Mouse (Mus musculus) left cerebral cortex, postnatal 36 days (tissue): ENCODE data around the gene Narfl. TPM values are rescaled to one million over a fixed set of nuclear protein-coding genes. Genes with fewer than 3 reads are reported as not detected.

ENCODE experiments used
- DNase-seq, 2 experiments: peaks; one replicate each; pipeline ENCODE4 v3.0.0; 2021 to 2022; ENCODE audit warnings: low spot score in 2 of 2, mixed read lengths in 1 of 2
- intact Hi-C: fragments of 180-260 bp; cut with DNase I; formaldehyde crosslinking; loops from one replicate; pipeline ENCODE4 v1.15.1; 2025
- total RNA-seq, 2 experiments: library from RNA; stranded (reverse); gene quantifications; 2 replicates each; pipeline ENCODE4 v1.2.3; 2021

The Narfl gene
- total RNA-seq, 2 experiments from 2014 or later: 29.5 to 42.9 TPM

DNA sequence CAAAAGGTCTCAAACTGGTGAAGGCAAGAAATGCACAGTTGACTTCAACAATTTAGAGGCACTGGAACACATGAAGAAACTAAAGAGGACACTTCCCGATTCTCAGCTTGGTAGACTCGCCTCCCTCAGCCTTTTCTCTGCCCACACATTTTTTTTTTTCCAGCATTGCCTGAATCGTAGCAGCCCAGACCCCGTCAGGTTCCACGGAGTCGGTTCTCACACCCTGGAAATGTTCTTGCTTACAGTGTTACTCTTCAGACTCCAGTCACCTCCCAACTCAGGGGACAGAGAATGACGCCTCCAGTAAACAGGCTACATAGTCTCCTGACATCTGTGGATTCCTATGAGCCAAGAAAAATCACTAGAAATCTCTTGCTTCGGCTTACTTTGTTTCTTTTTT, 13.4 kb upstream of the Narfl start:
- peak; percentile 29 to 37 for DNase-seq
- intact Hi-C loops: no loop called here

DNA sequence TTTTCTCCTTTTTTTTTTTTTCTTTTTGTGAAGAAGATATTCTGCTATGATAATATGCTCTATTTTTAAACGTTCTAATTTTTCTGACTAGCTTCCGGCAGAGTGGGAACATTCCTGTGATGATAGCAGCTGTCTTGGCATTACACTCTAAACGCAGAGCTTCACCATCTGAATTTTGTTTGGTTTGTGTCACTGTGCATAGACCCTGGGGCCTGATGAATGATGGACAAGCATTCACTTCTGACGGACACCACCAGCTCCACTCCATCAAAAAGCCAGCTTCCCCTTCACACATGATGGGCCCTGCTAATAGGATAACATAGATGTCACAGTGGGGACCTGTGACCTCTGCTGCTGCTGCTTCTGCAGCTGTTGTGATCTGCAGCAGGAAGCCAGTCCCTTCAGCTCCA, 12.0 kb upstream of the Narfl start:
- intact Hi-C loops: no loop called here
- peak; percentile 29 to 53 for DNase-seq

DNA sequence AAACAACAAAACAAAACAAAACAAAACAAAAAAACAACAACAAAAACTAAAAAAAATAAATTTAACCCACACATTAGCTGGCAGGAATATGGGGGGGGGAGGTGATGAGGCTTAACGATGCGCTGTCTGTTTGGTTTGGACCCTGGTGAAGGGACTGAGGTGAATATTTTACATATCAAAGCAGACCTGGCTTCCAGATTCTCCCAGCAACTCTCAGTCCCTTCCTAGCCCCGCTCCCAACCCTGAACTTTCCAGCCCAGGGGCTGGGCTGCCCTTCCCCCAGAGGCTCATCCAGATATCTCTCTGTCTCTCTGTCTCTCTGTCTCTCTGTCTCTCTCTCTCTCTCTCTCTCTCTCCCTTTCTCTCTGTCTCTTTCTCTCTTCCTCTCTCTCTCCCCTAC, 11.0 kb upstream of the Narfl start:
- DNase-seq: no peak
- intact Hi-C loops: no loop called here

DNA sequence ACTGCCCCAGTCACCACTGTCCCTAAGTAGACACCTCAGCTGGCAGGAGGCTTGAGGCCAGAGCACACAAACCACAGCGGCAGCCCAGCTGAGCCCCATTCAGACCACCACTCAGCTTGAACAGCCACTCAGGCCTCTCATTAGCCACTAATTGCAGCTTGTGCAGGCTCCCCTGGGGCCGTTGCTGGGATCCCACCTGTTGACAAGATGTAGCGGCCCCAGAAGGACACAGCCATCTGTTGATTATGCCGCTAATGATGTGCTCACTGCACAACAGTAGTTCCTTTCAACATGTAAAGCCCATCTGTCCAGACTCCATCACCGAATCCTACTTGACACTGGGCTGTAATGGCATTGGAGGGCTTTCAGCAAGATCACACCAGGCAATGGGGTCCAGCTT, 7.7 kb upstream of the Narfl start:
- intact Hi-C loops: no loop called here
- no peak for DNase-seq

DNA sequence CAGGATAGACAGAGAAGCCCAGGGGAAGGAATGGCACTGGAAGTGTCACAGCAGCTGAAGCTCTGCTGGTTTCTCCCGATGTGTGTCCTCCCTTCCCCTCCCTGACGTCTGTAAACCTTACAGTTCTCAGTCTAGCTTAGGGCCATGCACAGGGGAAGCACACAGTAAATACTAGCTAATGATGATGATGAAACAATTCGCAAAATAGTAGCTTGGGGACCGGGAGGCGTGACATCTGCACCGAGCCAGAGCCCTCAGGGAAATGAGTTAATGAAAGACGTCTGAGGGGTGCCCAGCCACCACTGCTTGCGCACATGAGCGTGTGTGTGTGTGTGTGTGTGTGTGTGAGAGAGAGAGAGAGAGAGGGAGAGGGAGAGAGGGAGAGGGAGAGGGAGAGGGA, 4.2 kb upstream of the Narfl start:
- no peak for DNase-seq
- intact Hi-C loops: no loop called here

DNA sequence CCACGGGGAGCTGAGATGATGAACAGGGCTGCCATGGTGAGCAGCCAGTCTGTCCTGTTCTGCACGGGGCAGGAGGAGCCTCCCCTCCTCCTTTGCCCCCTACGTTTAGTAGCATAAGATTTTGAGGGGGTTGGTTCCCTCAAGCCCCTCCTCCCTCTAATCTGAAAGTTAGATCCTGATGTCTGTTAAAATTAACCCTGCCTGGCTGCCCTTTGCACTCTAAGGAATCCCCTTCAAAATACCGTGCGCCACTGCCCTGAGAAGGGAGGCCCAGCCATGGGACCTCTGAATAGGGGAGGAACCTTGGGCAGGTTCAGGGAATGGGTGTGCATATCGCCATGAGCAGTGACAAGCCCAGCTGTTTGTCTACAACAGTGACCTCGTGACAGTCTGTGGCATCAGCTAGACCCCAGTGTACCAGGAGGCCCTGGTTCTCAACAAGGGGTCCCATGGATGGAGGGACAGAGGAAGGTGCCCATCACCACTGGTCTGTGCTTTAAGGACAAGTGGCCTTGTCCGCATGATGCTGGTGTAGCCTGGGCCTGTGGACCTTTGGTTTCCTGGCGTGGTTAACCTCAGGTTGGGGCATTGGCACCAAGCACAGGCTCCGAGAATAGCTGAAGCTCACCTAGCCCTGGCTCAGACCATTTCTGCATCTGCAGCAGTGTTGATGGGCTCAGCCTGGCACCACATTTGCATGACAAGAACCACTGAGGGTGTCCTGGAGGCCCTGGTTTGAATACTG, 1.9 kb downstream of the Narfl start:
- intact Hi-C loops: no loop called here
- no peak for DNase-seq

DNA sequence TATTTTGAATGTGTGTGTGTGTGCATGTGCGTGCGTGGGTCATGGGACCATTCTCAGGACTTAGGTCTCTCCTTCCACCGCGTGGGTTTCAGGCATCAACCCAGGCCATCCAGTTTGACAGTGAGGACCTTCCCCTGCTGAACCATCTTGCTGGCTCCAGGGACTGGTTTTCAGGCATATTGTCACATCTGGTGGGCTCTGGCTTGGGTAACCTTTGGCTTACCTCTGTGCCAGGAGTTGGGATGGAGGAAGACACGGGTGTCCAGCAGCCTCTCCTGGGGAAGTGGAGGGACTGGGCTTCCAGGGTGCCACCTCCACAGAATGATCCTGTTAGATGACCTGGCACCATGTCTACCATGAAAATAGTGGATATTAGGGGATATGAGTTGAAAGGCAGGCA, 4.4 kb downstream of the Narfl start:
- intact Hi-C loops: no loop called here
- DNase-seq: no peak

DNA sequence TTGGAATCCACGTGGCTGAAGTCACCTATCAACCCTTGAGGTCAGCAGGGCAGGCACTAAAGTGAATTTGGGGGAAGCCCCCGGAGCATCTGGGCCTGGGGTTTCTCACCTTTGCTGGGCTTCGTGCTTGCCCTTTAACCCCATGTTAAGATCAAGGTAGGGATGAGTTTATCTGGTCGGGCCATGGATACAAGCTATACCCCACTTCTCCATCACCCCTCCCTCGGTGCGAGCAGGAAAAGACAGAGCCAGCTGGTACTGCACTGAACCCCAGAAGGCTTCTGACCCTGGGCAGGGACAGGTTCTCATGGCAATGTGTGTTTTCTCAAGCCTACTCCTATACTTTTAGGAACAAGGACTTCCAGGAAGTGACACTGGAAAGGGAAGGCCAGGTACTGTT, 7.8 kb downstream of the Narfl start:
- intact Hi-C loops: no loop called here

DNA sequence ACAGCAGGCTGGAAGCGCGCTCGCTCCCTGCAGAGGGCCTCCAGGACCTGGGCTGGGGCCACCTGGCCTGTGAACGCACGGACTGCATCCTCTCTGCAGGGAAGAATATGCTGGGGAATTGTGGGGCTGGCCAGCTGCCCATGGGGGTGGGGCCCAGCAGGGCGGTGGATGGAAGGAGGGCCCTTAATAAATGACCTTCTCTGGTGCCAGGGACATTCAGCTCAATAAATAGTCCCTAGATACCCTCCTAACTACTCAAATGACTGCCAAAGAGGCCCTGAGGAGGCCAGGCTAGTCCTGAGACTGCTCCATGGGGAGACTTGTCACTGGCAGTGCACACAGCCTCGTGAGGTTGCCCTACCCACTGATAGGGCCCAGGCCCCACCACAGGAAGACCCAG, 9.5 kb downstream of the Narfl start:
- intact Hi-C loops: no loop called here
- no peak for DNase-seq

More for the DNA sequence above, 7.8 kb downstream of the Narfl start:
- DNase-seq: no peak

DNA sequence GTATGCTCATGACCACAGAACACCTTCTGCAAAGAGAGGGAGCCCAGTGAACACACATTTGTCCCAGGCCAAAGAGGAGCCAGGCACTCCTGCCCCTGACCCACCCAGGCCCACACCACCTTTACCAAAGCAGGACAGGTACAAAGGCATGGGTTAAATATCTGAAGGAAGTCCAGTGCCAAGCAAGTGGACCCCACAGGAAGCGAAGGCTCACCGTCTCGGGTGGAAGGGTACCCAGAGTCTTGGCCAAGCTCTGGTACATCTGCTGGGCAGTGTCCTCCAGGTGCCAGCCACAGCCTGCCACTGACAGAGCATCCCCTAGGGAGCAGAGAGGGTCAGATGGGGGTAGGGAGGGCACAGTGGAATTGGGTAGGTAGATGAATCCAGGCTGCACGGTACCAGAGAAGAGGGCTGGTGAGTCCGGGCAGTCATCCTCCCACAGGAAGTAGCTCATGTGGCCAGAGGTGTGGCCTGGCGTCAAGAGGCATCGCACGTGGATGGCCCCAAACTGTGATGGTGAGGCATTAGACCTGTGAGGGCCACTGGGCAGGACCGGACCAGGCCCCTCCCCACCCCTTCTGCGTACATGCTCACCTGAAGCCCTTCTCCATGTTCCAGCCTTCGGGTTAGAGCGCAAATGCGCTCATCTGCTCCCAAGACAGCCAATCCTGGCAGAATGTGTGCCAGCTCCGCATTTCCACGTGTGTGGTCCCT, 10.4 kb downstream of the Narfl start:
- intact Hi-C loops: no loop called here
- no peak for DNase-seq

DNA sequence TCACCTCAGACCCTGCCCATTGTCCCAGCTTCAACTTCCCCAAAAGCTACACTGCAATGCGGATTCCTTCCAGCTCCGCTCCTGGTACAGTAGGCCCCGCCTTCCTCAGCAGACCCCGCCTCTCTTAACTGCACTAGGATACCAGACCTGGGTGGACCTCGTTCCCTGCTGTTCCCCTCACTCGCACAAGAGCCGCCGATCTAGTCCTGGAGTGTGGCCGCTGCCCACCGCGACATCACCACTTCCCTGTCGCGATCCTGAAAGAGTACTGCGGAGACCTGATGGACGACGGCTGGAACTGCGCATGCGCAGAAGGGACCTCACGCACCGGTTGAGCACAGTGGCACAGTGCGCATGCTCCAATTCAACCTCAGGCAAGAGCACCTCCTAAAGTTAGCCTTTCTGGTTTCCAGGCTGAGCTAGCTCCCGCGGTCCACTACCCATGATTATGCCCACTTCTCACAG, 11.7 kb downstream of the Narfl start, which contains the start of gene Haghl:
Gene Haghl (minus strand): TSS at position 393 of the 465 bp plus-strand sequence.
- DNase-seq: peak; percentile 96 to 98
- intact Hi-C loops: no loop called here

DNA sequence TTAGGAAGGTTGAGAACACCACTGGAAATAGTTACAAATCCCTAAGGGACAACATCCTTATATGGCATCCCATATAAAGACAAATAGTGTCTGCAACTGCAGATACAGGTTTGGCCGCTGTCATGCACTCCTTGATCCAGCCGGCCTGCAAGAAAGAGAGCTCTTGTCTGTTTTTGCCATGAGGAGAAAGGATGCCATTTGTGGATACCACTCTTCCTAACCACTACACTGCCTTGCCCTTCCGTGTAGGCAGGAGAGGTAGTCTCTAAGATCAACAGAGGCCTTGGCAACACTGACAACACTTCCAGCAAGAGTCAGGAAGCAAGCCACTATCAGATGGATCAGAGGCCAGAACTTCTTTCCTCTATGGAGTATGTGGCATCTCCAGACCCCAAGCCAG, 12.7 kb downstream of the Narfl start, which contains the start of gene Ccdc78:
Gene Ccdc78 (plus strand): TSS at position 301 of the 400 bp plus-strand sequence.
- intact Hi-C loops: no loop called here
- DNase-seq: no peak

DNA sequence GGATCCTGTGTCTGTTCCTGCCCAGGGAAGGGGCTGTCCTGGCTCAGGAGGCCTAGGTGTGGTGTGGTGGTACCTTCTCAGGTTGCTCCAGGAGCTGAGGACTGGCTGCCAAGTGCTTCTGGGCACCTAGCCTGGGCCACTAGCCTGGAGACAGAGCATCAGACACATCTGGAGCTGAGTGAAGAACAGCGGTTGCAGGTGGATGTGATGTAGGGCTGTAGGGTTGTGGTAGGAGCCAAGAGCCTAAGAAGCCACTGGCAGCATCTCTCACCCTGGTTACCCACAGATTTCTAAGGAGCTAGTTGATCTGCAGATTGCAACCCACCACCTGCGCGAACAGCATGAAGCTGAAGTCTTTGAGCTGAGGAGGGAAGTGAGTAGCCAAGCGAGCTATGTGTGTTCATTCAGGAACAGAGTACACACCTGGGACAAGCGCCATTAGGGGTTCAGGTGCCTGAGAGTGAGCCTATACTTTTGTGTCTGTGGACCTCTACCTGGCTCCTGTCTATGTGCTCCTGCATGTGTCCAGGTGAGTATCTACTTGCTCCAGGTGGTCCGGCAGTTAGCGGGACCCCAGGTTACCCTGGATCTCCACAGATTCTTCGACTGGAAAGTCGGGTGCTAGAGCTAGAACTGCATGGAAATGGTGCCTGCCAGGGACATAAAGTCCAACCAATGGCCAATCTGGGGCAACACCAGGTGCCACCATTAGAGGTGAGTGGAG, 13.4 kb downstream of the Narfl start:
- intact Hi-C loops: no loop called here

DNA sequence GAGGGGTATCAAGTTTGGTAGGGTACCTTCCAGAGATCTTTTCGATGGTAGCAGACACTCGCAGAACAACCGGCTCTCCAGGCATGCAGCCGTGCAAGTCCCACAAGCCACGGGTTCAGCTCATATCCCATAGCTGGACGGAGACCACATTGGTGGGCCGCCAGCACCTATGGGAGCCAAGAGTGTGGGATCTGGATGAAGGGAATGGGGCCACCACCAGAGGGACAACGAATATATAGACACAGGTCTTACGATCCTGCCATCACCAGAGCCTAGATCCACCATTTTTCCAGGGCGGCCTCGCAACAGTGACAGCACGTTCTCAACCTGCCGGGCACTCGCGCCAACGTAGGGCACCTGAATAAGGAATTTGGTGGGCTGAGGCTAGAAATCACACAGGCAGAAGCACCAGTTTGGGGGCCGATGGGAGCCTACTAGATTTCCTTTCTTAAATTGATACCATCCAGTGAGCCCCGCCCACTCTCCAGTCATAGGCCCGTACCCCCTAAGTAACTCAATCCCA, 17.8 kb downstream of the Narfl start:
- intact Hi-C loops: loop anchor here (5.0 kb wide), 1 partner anchor 314 kb away; no protein-coding TSS in a partner anchor
- no peak for DNase-seq

More for the DNA sequence above, 13.4 kb downstream of the Narfl start:
- no peak for DNase-seq

DNA sequence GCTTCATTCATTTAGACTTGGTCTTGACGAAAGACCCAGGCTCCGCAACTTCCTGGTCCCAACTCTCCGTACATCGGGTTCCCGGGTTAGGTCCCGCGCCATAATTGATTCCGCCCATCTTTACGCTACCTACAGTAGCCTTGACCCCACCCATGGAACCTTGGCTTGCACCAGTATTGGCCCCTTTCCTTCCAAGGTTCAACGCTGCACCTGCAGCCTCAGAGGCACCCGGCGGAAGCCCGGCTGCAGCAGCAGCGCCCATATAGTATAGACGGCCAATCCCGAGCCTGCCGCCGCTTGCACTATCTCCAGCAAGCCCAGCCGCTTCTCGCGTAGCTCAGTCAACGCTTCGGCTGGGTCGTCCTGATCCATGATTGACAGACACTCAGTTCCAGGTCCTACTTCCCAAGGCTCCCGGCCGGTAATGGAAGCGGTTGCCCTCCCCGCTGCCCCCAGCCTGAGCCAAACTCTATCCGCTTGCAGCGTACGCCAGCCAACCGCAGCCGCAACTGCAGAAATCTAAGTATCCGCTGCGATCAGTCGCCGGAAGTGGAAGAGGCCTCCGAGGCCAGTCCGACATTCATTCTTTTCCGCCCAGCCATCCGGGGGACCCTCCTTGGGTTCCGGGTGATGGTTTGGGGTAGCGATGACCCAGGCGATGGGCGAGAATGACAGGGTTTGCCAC, 18.4 kb downstream of the Narfl start:
- DNase-seq: peak; percentile 89
- intact Hi-C loops: loop anchor here (5.0 kb wide), 1 partner anchor 315 kb away; no protein-coding TSS in a partner anchor

DNA sequence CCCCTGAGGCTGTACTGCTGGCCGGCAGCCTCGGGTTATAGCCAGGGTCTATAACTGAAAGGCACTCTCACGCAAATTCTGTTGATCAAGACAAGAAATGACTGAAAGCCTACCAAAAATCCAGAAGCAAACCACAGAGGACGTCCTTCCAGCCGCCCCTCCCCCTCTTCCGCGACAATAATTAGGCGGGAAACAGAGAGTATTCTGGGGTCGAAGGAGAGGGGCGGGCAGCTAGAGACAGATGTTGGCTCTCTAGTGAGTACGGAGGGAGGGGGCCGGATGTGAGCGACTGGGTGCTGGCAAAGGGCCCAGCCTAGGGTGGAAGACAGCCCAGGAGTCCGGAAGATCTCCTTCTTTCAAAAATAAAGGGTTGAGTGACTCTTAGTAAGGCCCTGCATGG, 19.0 kb downstream of the Narfl start, which contains the start of gene Fam173a:
Gene Fam173a (minus strand): TSS at position 287 of the 400 bp plus-strand sequence.
- intact Hi-C loops: loop anchor here (5.0 kb wide), 1 partner anchor 315 kb away; no protein-coding TSS in a partner anchor
- DNase-seq: peak; percentile 54 to 69

DNA sequence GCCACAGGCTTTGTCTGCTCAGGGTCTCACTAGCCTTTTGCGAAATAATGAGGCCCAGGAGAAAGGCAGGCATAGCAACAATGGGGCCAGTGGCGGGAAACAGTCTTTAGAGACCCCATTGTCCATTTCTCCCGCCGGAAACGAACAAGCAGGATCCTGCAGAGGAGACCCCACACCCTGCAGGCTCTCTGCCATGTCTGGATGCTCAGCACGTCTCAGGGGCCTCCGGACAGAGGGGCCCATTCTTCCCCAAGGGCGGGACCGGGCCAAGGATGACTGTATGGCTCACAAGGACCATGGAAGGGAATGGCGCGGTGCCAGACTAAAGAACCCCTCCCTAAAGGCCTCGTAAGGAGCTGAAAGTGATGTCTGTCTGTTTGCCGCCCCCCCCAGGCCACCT, 20.6 kb downstream of the Narfl start:
- intact Hi-C loops: loop anchor here (5.0 kb wide), 1 partner anchor 317 kb away; no protein-coding TSS in a partner anchor
- DNase-seq: no peak

DNA sequence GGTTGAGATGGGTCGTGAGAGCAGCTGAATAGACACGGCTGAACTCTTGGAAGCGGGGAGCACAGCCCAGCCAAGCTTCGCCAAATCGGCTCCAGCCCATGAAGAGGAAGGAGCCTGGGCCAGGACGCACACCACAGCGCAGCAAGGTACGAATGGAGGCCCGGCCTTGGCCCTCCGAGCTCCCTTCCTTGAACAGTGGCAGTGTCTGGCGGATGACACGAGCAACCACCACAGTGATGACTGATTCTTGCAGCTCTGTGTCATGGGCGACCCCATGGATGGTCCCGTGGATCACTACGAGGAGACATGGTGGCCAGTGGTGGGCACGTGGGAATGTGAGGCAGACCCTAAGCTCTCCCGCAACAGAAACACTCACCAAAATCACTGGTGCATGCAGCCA, 21.4 kb downstream of the Narfl start:
- intact Hi-C loops: loop anchor here (5.0 kb wide), 1 partner anchor 318 kb away; no protein-coding TSS in a partner anchor
- no peak for DNase-seq

DNA sequence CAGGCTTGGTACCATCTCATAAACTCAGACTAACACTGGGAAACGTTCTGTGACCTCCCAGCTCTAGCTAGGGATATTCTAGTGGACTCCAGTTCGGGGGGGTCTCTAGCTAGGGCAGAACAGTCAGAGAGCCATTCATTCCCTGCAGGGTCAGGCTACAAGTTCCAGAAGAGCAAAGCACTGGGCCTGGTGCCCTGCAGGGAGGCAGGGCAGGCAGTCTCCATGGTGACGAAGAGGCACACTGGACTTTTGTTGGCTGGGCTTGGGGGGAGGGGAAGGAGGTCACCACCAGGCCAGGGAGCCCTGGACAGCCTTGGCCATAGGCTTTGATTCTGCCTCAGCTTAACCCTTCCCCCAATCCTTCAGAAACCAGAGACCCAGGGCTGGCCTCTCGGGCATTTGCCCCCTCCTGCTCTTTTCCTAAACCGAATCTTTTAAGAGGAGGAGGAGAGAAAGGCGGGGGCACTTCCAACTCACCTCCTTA, 22.1 kb downstream of the Narfl start, which contains the start of gene AC134908.4:
Gene AC134908.4 (minus strand): TSS at position 51 of the 484 bp plus-strand sequence.
- intact Hi-C loops: no loop called here

More for the DNA sequence above, 22.1 kb downstream of the Narfl start, which contains the start of gene AC134908.4:
- no peak for DNase-seq
